Mouse (Mus musculus) heart, embryonic 13.5 days (tissue): ENCODE data around the gene Eml3. TPM values are rescaled to one million over a fixed set of nuclear protein-coding genes. Genes with fewer than 3 reads are reported as not detected.

ENCODE experiments used
- ATAC-seq: fragments of 200-750 bp; cut with Nextera tagmentation; 2 replicates; pipeline ENCODE4 v1.8.0; 2017; ENCODE audit warnings: moderate TSS enrichment; ENCODE audit not compliant: insufficient number of reproducible peaks, low FRiP score, low TSS enrichment; ENCODE audit errors: extremely low read depth
- H3K27ac ChIP-seq: fragments of 300-500 bp; sonication (generic); replicated peaks from 2 replicates; pipeline ENCODE4 v1.5.1; 2015; ENCODE audit warnings: moderate library complexity, mild to moderate bottlenecking, inconsistent platforms
- H3K27me3 ChIP-seq: fragments of 300-500 bp; sonication (generic); replicated peaks from 2 replicates; pipeline ENCODE4 v1.6.1; 2015; ENCODE audit warnings: mild to moderate bottlenecking, inconsistent platforms
- H3K36me3 ChIP-seq: fragments of 300-500 bp; sonication (generic); 2 replicates; pipeline ENCODE4 v1.6.1; 2015; ENCODE audit warnings: mild to moderate bottlenecking, inconsistent platforms
- H3K4me1 ChIP-seq: fragments of 300-500 bp; sonication (generic); 2 replicates; pipeline ENCODE4 v1.6.1; 2015; ENCODE audit warnings: inconsistent platforms
- H3K4me2 ChIP-seq: fragments of 300-500 bp; sonication (generic); 2 replicates; pipeline ENCODE4 v1.6.1; 2015; ENCODE audit warnings: inconsistent platforms, mild to moderate bottlenecking, moderate library complexity
- H3K4me3 ChIP-seq: fragments of 300-500 bp; sonication (generic); 2 replicates; pipeline ENCODE4 v1.5.1; 2015; ENCODE audit warnings: moderate library complexity, mild to moderate bottlenecking, inconsistent platforms
- H3K9ac ChIP-seq: fragments of 300-500 bp; sonication (generic); 2 replicates; pipeline ENCODE4 v1.6.1; 2015; ENCODE audit warnings: inconsistent platforms, mild to moderate bottlenecking, moderate library complexity
- H3K9me3 ChIP-seq: fragments of 300-500 bp; sonication (generic); 2 replicates; pipeline ENCODE4 v1.6.1; 2016; ENCODE audit warnings: inconsistent platforms
- WGBS: fragments of 180-500 bp; shearing (Covaris S2); methylation state at CpG from one replicate; pipeline ENCODE4 v1.1.7; 2015; ENCODE audit warnings: mixed read lengths; 5-methylcytosine and 5-hydroxymethylcytosine counted together
- microRNA-seq: library from miRNA; unstranded; fragments of <30 nt; microRNA quantifications from one replicate; pipeline ENCODE4, GENCODE M21; 2016
- polyA plus RNA-seq: library from polyadenylated mRNA; unstranded; fragments of >200 nt; fragmentation: Nextera tagmentation; extraction: Ambion mirVana; gene quantifications from 2 replicates; pipeline ENCODE4 v1.2.1, GENCODE M21; 2015

The Eml3 gene
- polyA plus RNA-seq, 1 experiment from 2014 or later, result 14.9 TPM

GRCm38 (mm10) chr19:8989567-8990431, 60.4 kb downstream of the Eml3 start:
- Histone ChIP-seq H3K4me1 (peaks cover 85% of the 10 kb centered on the region), H3K4me3 (peak overlapping the region; percentile 71)
- peak; percentile 72 for ATAC-seq

DNA sequence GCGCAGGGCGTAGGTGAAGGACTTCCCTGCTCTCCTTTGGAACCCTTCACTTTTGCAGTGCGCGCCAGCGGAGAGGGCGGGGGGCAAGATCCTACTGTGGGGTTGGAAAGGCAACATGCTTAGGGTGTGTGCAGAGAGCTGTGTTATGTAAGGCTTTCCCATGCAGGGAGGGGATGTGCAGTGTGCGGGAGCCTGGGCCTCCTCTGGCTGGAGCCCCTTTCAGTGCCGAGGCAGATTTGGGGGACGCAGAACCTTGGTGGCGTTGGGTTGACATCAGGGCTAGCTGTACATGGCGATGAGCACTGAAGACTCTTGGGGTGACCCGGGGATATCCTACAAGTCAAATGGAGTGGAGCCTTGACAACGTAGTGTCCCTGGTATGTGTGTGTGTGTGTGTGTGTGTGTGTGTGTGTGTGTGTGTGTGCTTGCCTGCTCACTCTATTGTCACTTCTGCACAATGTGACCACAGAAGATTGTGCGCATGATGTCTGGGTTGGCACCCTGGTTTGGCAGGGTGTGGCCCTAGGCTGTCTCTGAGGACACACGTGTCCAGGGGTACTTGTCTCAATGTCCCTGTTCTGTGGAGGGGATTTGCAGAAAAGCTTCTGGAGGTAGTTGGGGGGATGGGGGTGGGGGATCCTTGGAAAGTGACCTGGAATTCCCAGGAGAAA, 61.2 kb downstream of the Eml3 start:
- ATAC-seq, result peak; percentile 49
- Histone ChIP-seq H3K36me3 (no peaks in the 10 kb centered on the region), H3K27ac (peak overlapping the region; percentile 93), H3K4me1 (peaks cover 85% of the 10 kb centered on the region), H3K27me3 (no peaks in the 10 kb centered on the region), H3K9ac (peak overlapping the region; percentile 90), H3K4me2 (peak overlapping the region; percentile 71), H3K9me3 (no peaks in the 10 kb centered on the region), H3K4me3 (peak overlapping the region; percentile 71)
- 9% methylated on average over 15 of the region's 15 CpGs for WGBS

More at GRCm38 (mm10) chr19:8989567-8990431, 60.4 kb downstream of the Eml3 start:
- no peaks in the 10 kb centered on the region for H3K36me3 ChIP-seq
- peak overlapping the region; percentile 71 for H3K4me2 ChIP-seq
- H3K9me3 ChIP-seq, result no peaks in the 10 kb centered on the region
- 1% methylated on average over 52 of the region's 53 CpGs for WGBS
- H3K27ac ChIP-seq, result peak overlapping the region; percentile 93
- H3K27me3 ChIP-seq, result no peaks in the 10 kb centered on the region
- peak overlapping the region; percentile 90 for H3K9ac ChIP-seq

Small RNA genes within 50 kb of the gene (microRNA-seq; reads per million reads assigned to microRNA genes)
- gene Mir5136, result not detected

Other genes starting within 250 kb of the Eml3 start
- 72.8 and 74.8 TPM in 2 replicates for gene Slc3a2, start 206.2 kb upstream of the Eml3 start, polyA plus RNA-seq
- gene Wdr74, start 193.7 kb upstream of the Eml3 start, polyA plus RNA-seq, result 54.1 and 60.0 TPM in 2 replicates
- gene 1700092M07Rik, start 188.8 kb upstream of the Eml3 start, polyA plus RNA-seq, result 1.3 and 1.4 TPM in 2 replicates
- gene Stx5a, start 188.1 kb upstream of the Eml3 start, polyA plus RNA-seq, result 81.1 and 87.5 TPM in 2 replicates
- 123 and 124 TPM in 2 replicates for gene Nxf1, start 172.5 kb upstream of the Eml3 start, polyA plus RNA-seq
- gene Tmem223, start 158.6 kb upstream of the Eml3 start, polyA plus RNA-seq, result 154 and 167 TPM in 2 replicates
- gene Tmem179b, start 155.1 kb upstream of the Eml3 start, polyA plus RNA-seq, result 54.5 and 60.7 TPM in 2 replicates
- gene Taf6l, start 143.1 kb upstream of the Eml3 start, polyA plus RNA-seq, result 18.2 and 19.6 TPM in 2 replicates
- 129 and 143 TPM in 2 replicates for gene Polr2g, start 131.0 kb upstream of the Eml3 start, polyA plus RNA-seq
- 3.7 and 3.9 TPM in 2 replicates for gene Zbtb3, start 127.0 kb upstream of the Eml3 start, polyA plus RNA-seq
- gene Ttc9c, start 110.2 kb upstream of the Eml3 start, polyA plus RNA-seq, result 32.9 and 38.9 TPM in 2 replicates
- 2.9 TPM in 2 replicates for gene Hnrnpul2, start 109.5 kb upstream of the Eml3 start, polyA plus RNA-seq
- not detected in 2 replicates for gene AC129217.1, start 99.8 kb upstream of the Eml3 start, polyA plus RNA-seq
- gene Bscl2, start 92.1 kb upstream of the Eml3 start, polyA plus RNA-seq, result 44.6 and 45.3 TPM in 2 replicates
- gene Gng3, start 90.4 kb upstream of the Eml3 start, polyA plus RNA-seq, result 2.2 TPM in 2 replicates
- 0.79 and 0.88 TPM in 2 replicates for gene Lrrn4cl, start 78.8 kb upstream of the Eml3 start, polyA plus RNA-seq
- gene Ubxn1, start 58.1 kb upstream of the Eml3 start, polyA plus RNA-seq, result 112 and 139 TPM in 2 replicates
- gene Uqcc3, start 48.6 kb upstream of the Eml3 start, polyA plus RNA-seq, result 56.6 and 62.6 TPM in 2 replicates
- 48.2 and 49.5 TPM in 2 replicates for gene Lbhd1, start 45.8 kb upstream of the Eml3 start, polyA plus RNA-seq
- gene Gm49403, start 45.6 kb upstream of the Eml3 start, polyA plus RNA-seq, result not detected in 2 replicates
- gene 1810009A15Rik, start 40.7 kb upstream of the Eml3 start, polyA plus RNA-seq, result 61.9 and 71.3 TPM in 2 replicates
- not detected in 2 replicates for gene Gm49416, start 40.6 kb upstream of the Eml3 start, polyA plus RNA-seq
- 23.9 and 25.5 TPM in 2 replicates for gene Ints5, start 36.5 kb upstream of the Eml3 start, polyA plus RNA-seq
- gene Ganab, start 31.5 kb upstream of the Eml3 start, polyA plus RNA-seq, result 63.5 and 63.8 TPM in 2 replicates
- 40.6 and 41.4 TPM in 2 replicates for gene B3gat3, start 9.2 kb upstream of the Eml3 start, polyA plus RNA-seq
- gene Rom1, start 196 bp upstream of the Eml3 start, polyA plus RNA-seq, result 2.4 and 2.7 TPM in 2 replicates
- 83.6 and 88.0 TPM in 2 replicates for gene Mta2, start 12.3 kb downstream of the Eml3 start, polyA plus RNA-seq
- gene Tut1, start 24.3 kb downstream of the Eml3 start, polyA plus RNA-seq, result 16.3 and 17.1 TPM in 2 replicates
- gene Eef1g, start 37.5 kb downstream of the Eml3 start, polyA plus RNA-seq, result 251 and 281 TPM in 2 replicates
- 22.8 TPM in 2 replicates for gene Ahnak, start 59.7 kb downstream of the Eml3 start, polyA plus RNA-seq
- not detected in 2 replicates for gene Scgb1a1, start 158.4 kb downstream of the Eml3 start, polyA plus RNA-seq
- gene Asrgl1, start 206.1 kb downstream of the Eml3 start, polyA plus RNA-seq, result 12.6 and 13.7 TPM in 2 replicates